ENCODE assay signal across 8 mouse cellular contexts in the genomic region with DNA sequence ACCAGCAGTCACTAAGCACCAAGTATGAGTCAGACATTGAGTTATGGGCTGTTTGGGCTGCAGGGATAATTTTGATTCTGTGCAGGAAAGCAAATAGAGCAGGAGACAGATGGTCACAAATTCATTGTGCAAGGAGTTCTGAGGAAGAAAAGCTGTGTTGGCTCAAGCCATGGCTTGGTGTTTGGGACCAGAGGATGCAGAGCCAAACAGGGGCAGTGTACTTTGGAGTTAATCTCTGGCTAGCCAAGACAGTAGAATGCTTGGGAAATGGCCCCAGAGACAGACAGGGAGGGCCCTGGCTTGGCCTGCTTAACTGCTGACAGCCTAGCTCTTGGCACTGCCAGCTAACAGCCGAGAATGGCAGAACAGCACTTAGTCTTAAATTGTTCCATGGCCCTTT.
DNase-seq lines count a peak whose midpoint lies in the region; ATAC-seq lines count a peak whose summit lies in the region.

No protein-coding gene starts in this region.

- DNase-seq in adrenal gland, postnatal 14 days: peak; percentile 21
- DNase-seq in adrenal gland, adult 18-20 months (ENCODE audit: low spot score in 2 of 2): no peak
- DNase-seq in gastrocnemius, postnatal 25 days: peak; percentile 36
- peak; percentile 50 to 80 for DNase-seq in left cerebral cortex, postnatal 25 days (ENCODE audit: low spot score in 2 of 2)
- no peak for DNase-seq in embryo, embryonic 10.5 days (ENCODE audit: low spot score)
- DNase-seq in adrenal gland, adult (ENCODE audit: inconsistent age in 2 of 2, low spot score in 1 of 2): no peak
- no peak for DNase-seq in spleen, adult 12 weeks (ENCODE audit: low spot score)

- ATAC-seq in cerebellum, adult (ENCODE audit: insufficient number of reproducible peaks, low FRiP score, low TSS enrichment): peak; percentile 98

- intact Hi-C loops in left cerebral cortex, postnatal 25 days (cut with DNase I): loop anchor here (10.0 kb wide), 1 partner anchor 238 kb away; a partner anchor contains a TSS

Comparison
In these comparisons a context has a peak if more than half of its experiments do, and no peak if none do; other contexts are left out.
1. DNase-seq: peak in adrenal gland, postnatal 14 days (single experiment), gastrocnemius, postnatal 25 days (single experiment) and left cerebral cortex, postnatal 25 days (2 of 2); none in adrenal gland, adult 18-20 months (0 of 2), embryo, embryonic 10.5 days (single experiment), adrenal gland, adult (0 of 2) and spleen, adult 12 weeks (single experiment).